11 mouse cellular contexts compared by ENCODE assay signal in genomic region chr3:84935729-84936128, GRCm38 (mm10).
"Had no signal": no experiment of that assay in that cellular context is flagged by ENCODE, and none has a peak within 500 bp of the region (broad histone marks: within the 10 kb centered on the region; RNA-seq: fewer than 3 reads in every experiment).

No protein-coding gene starts in this region.

- H3K4me3 ChIP-seq: limb, embryonic 13.5 days; liver, embryonic 13.5 days; midbrain, embryonic 13.5 days had no signal

- H3K36me3 ChIP-seq: limb, embryonic 13.5 days; liver, embryonic 13.5 days; midbrain, embryonic 13.5 days had no signal

- H3K9ac ChIP-seq: limb, embryonic 13.5 days; liver, embryonic 13.5 days; midbrain, embryonic 13.5 days had no signal

- H3K27me3 ChIP-seq: limb, embryonic 13.5 days; liver, embryonic 13.5 days; midbrain, embryonic 13.5 days had no signal

- H3K9me3 ChIP-seq: limb, embryonic 13.5 days; liver, embryonic 13.5 days; midbrain, embryonic 13.5 days had no signal

- H3K27ac ChIP-seq: limb, embryonic 13.5 days; liver, embryonic 13.5 days; midbrain, embryonic 13.5 days had no signal

- DNase-seq: kidney, postnatal 10 days; layer of hippocampus, adult 9-11 months; layer of hippocampus, postnatal 36 days; left cerebral cortex, postnatal 4 days; liver, embryonic 13.5 days; lung, adult 18-20 months; right cerebral cortex, adult 18-20 months; right cerebral cortex, postnatal 25 days; thymus, postnatal 36 days had no signal
